Mouse (Mus musculus) cerebellum, adult 2 months (tissue): ENCODE measurements at regions not wholly inside any gene's neighbourhood (a gene's known extent, or its start where the extent isn't known, plus 50 kb on each side); places are given as distances from the start of the nearest gene placed in this dataset.

Source experiments
- CTCF ChIP-seq: fragments of 200-500 bp; IDR thresholded peaks from 2 replicates; pipeline ENCODE4 v1.5.1; 2011; ENCODE audit warnings: low read depth, mild to moderate bottlenecking, control low read depth, low read length, moderate library complexity, borderline replicate concordance; ENCODE audit not compliant: insufficient read depth
- POLR2A ChIP-seq: fragments of 200-500 bp; IDR thresholded peaks from 2 replicates; pipeline ENCODE4 v1.6.1; 2011; ENCODE audit warnings: low read length, control low read depth, borderline replicate concordance; ENCODE audit not compliant: insufficient read depth

DNA sequence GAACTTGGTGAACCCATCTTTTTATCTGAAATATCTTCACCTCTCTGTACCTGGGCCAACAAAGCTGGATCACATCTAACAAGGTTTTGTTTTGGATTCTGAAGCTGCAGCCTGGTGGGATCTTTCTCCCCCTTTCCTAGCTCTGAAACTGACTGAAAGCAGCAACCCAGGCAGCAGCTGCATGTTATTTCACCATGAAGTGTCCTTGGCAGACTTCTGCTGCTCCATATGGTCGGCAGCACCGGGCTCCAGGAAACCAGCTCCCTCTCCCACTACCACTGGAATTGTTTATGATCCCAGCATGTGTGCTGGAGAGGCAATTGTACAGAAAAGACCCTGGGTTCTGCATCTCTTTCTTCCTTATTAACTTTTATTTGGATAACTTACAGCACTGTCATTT, 145.0 kb downstream of the Spata18 start:
- TF ChIP-seq POLR2A (no peak), CTCF (no peak)
